ENCODE assay signal across 21 mouse cellular contexts in genomic region chr10:117997796-117998195, GRCm38 (mm10).
DNase-seq lines count a peak whose midpoint lies in the region; ATAC-seq and TF ChIP-seq lines count a peak whose summit lies in the region.
"Had no signal": no experiment of that assay in that cellular context is flagged by ENCODE, and none has a peak within 500 bp of the region (broad histone marks: within the 10 kb centered on the region; RNA-seq: fewer than 3 reads in every experiment).

No protein-coding gene starts in this region.

- peak; percentile 51 for DNase-seq in heart, adult 11 months
- DNase-seq in heart, postnatal 36 days = no peak
- DNase-seq in testis, postnatal 10 days (ENCODE audit: low spot score) = no peak
- DNase-seq in testis, postnatal 14 days (ENCODE audit: low spot score) = peak; percentile 62
- DNase-seq: adrenal gland, adult 2 months; adrenal gland, adult 8-10 months; adrenal gland, postnatal 10 days; adrenal gland, postnatal 14 days; adrenal gland, postnatal 25 days; adrenal gland, postnatal 36 days; B cell, adult 2 months; cerebellum, adult 11 months; cerebellum, adult 11-12 months; cerebellum, adult 18-20 months had no signal

- H3K36me3 ChIP-seq in testis, adult 2 months (ENCODE audit: control insufficient read depth, insufficient read depth, low read length) = no peaks in the 10 kb centered on the region
- no peaks in the 10 kb centered on the region for H3K36me3 ChIP-seq in forebrain, embryonic 13.5 days (ENCODE audit: poor library complexity, severe bottlenecking)
- H3K36me3 ChIP-seq: G1E had no signal

- H3K9me3 ChIP-seq in forebrain, embryonic 13.5 days (replicated peaks) = no peaks in the 10 kb centered on the region

- H3K9ac ChIP-seq in forebrain, embryonic 13.5 days = no peak overlapping the region

- H3K4me3 ChIP-seq in testis, adult 2 months (ENCODE audit: control insufficient read depth, low read depth, low read length) = no peak overlapping the region
- no peak overlapping the region for H3K4me3 ChIP-seq in forebrain, embryonic 13.5 days

- WGBS in forebrain, embryonic 13.5 days = 76% methylated on average over 5 of the region's 5 CpGs

- H3K27ac ChIP-seq in testis, adult 2 months (ENCODE audit: control insufficient read depth, insufficient read depth, low read depth, low read length) = 0 out of 2 replicates have a peak overlapping the region, but pooled peaks have one; percentile 21
- no peak overlapping the region for H3K27ac ChIP-seq in forebrain, embryonic 13.5 days

- no peak for TF ChIP-seq CTCF in testis, adult 2 months (IDR thresholded peaks at IDR 0.05; ENCODE audit: control insufficient read depth, insufficient read depth, insufficient replicate concordance, low read depth, low read length)

- no peaks in the 10 kb centered on the region for H3K27me3 ChIP-seq in testis, adult 2 months (ENCODE audit: control insufficient read depth, insufficient read depth, low read length)
- H3K27me3 ChIP-seq in forebrain, embryonic 13.5 days = peaks cover 7% of the 10 kb centered on the region; the same call in 1 of the 2 replicates
- H3K27me3 ChIP-seq: CH12.LX, Patski had no signal

- ATAC-seq in forebrain, embryonic 13.5 days = no peak
- ATAC-seq: activated CD4-positive, CD25-positive, alpha-beta regulatory T cell, adult 4 months; CD4-positive, CD25-positive, alpha-beta regulatory T cell, adult 4 months; Patski had no signal

- intact Hi-C loops in heart, postnatal 36 days (cut with DNase I) = no loop called here

- TF ChIP-seq POLR2A in testis, adult 2 months (IDR thresholded peaks at IDR 0.05; ENCODE audit: control insufficient read depth, low read depth, low read length) = no peak

- no peaks in the 10 kb centered on the region; the same call in 1 of the 2 replicates for H3K4me1 ChIP-seq in testis, adult 2 months (ENCODE audit: control insufficient read depth, insufficient read depth, low read length)
- H3K4me1 ChIP-seq in forebrain, embryonic 13.5 days = peaks cover 15% of the 10 kb centered on the region

- no peak overlapping the region for H3K4me2 ChIP-seq in forebrain, embryonic 13.5 days

Comparison
In these comparisons a context has a peak if more than half of its experiments do, and no peak if none do; other contexts are left out.
1. DNase-seq: peak in heart, adult 11 months (single experiment) and testis, postnatal 14 days (single experiment); none in heart, postnatal 36 days (0 of 2) and testis, postnatal 10 days (single experiment).